Mouse (Mus musculus): ENCODE measurements at regions not wholly inside any gene's neighbourhood (a gene's known extent, or its start where the extent isn't known, plus 50 kb on each side); places are given as distances from the start of the nearest gene placed in this dataset.

DNA sequence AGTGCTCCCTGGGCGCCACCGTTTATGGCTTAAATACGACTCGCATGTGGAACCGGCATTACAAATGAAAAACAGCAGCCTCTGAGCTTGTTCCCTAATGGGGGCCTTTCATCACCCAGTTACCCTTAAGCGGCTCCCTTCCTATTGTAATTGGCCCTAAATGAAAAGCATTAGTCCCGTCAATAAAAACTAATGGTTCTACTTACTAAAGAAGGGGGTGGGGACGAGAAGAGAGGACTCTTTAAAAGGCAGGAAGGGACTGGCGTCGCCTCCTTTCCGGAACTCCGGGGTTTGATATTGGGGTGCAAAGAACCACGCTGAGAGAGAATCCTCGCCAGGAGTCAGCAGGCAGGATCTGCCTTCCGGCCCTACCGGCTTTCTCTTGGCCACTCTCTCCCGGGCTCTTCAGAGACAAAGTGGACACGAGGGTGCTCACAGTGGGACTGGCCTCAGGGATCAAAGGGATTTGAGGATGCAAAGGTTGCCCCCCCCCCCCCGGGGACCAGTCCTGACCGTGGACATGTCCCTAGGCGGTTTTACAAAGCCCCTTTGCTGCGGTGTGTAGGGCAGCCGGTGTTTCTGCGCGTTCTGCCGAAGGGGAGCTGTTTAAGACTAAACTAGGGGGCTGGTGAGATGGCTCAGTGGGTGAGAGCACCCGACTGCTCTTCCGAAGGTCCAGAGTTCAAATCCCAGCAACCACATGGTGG, 93.8 kb upstream of the Msx1 start:
- TF ChIP-seq POLR2A (IDR thresholded peaks at IDR 0.05; ENCODE audit: low read depth, low read length), result no peak
- TF ChIP-seq CTCF (IDR thresholded peaks at IDR 0.05; ENCODE audit: borderline replicate concordance, insufficient read depth, low read length), result no peak
